Mouse (Mus musculus) thymus, postnatal 10 days (tissue): ENCODE measurements around the gene Ints1.
"Not testable (repeated sequence)": the region's sequence is repeated elsewhere in the genome, so short reads cannot be mapped to it uniquely, and the experiment has no call there.

Source experiments
- DNase-seq, 2 experiments: peaks; one replicate each; pipeline ENCODE4 v3.0.0; 2021; ENCODE audit warnings: low spot score in 2 of 2

The Ints1 gene

DNA sequence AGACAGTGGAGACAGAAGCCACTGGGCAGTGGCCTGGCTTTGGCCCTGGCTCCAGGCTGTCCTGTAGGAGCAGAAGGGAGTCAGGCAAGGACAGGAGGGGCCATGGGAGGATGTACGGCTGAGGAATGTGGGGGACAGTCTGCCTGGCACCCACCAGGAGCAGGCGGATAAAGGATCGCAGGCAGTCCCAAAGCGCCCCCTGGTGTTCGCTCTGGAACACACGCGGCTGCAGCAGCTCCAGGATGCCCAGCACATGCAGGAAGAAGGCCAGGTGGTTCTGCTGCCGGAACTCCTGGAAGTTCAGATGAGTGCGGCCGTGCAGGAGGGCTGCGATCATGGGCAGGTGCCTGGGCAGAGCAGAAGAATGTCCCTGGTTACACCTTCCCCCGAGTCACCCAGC is 20.7 kb downstream of the Ints1 start:
- DNase-seq, result peak in 1 of 2 experiments; percentile 45

DNA sequence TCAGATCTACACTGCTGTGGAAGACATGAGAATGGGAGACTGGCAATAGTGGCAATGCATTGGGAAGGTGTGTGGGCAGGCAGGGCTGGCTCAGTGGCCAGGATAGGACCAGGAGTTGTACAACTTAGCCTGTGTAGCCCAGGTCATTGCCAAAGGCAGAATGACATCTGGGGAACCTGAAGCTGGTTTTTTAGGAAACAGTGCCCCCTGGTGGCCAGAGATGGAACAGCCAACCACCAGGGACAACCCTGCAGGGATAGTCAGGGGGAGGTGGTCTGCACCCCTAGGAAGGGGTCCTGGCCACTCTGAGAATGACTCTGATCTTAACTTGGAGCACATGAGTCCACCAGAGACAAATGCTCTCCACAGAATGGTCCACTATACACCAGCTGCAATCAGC is 24.9 kb downstream of the Ints1 start:
- peak; percentile 27 to 65 for DNase-seq

DNA sequence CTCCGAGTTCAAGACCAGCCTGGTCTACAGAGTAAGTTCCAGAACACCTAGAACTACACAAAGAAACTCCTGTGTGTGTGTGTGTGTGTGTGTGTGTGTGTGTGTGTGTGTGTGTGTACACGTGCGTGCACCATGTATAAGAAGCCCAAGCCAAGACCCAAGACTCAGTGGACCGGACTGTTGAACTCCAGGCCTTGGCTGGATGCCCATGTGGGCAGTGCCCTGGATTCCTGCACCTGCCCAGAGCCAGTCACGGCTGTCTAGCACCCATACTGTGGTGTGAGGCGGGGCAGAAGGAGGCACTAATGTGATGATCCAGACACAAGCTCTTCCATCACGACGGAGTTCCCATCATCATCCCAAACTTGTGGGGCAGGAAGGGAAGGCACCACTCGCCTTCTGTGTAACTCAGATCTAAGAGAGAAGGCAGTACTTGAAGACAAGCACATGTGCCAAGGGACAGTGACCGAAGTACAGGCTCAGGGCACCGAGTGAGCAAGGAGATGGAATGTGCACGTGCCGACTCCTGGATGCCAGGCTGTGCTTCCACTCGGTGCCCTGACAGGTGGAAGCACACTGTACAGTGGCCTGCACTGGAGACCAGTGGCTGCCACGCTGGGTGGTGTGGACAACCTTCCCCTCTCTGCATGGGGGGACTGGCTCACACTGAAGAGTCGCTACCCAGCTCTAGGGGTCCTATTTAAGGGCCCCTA is 25.9 kb downstream of the Ints1 start:
- DNase-seq, result no peak

DNA sequence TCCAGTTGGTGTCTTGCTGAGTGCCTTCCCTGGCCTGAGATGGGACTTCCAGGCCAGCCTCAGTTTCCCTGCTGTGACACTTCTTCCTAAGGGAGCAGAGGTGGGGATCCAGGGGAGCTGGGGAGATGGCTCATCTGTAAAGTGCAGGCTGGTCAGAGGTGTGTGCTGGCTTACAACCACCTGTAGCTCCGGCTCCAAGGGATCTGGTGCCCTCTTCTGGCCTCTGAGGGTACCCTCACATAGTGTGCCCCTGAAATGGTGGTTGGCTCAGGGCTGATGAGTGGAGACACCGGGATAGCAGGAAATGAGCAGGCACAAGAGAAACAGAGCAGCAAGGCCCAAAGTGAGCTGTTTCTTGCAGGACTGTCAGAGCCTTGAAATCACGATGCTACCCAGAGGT is 29.7 kb downstream of the Ints1 start:
- DNase-seq, result peak; percentile 51 to 69

DNA sequence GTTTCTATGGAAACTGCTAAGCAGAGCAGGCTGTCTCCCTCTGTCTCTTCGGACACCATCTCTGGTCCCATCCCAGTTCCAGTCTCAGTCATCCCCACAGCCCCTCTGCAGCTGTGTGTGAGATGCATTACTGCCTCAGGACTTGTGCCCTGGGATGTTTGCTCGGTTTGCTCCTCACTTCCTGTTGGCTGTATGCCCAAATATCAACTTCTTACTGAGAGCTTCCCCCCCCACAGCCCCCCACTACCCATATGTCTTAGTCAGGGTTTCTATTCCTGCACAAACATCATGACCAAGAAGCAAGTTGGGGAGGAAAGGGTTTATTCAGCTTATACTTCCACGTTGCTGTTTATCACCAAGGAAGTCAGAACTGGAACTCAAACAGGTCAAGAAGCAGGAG is 32.8 kb downstream of the Ints1 start:
- not testable (repeated sequence) for DNase-seq

DNA sequence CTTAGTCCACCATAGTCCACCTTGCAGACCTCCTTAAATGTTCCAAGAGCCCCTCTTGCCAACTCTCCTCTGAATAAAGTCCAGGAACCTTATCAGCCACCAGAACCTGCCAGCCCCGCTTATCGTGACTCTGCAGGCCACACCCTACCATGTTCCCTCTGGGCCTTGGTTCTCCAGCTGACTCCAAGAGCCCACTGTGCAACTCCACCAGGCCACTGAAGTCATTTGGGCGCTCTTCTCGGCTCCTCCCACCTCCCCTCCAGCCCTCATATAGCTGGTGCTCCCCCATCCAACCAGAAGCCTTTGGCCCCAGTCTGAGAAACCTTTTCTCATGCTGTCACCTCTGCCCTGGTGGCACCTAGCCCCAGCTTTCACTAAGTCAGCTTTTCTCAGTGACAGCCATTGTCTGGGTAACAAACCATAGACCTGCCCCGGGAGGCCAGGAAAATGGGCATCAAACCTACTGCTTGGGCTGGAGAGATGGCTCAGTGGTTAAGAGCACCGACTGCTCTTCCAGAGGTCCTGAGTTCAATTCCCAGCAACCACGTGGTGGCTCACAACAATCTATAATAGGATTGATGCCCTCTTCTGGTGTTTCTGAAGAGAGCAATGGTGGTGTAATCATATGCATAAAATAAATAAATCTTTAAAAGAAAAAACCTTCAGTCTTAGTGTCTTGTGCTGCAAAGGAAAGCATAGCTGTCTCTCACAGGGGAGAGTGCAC is 36.7 kb downstream of the Ints1 start:
- DNase-seq, result no peak

DNA sequence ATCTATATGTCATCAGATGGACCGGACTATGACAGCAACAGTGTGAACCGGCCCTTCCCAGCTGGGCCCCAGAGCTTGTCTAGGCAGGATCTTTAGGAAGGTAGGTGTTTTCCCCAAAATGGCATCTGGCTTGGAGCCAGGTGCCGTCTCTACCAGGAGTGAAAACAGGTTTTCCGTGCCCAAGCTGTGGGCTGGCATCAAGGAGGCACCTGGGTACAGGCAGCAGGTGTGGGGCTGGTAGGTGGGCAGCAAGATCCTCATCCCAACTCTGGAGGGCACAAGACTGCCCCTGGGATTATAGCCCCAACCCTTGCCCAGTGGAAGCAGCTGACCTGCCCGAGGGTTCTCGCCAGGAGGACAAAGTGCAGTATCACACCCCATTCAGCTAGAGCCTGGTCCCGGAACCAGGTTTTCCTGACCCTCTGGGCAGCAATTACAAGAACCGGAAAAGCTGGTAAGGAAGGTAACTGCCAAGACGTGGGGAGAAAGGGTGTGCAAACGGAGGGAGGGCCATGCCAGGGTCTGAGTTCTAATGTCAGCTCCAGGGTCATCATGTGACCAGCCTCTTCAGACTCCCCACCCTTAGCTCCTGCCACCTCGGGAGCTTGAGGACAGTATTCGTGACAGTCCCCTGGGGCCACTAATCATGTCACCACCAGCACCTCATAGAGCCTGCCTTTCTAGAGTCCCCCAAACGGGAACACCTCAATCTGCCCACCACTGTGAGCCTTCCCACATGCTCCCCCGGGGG is 37.5 kb downstream of the Ints1 start:
- DNase-seq, result no peak

DNA sequence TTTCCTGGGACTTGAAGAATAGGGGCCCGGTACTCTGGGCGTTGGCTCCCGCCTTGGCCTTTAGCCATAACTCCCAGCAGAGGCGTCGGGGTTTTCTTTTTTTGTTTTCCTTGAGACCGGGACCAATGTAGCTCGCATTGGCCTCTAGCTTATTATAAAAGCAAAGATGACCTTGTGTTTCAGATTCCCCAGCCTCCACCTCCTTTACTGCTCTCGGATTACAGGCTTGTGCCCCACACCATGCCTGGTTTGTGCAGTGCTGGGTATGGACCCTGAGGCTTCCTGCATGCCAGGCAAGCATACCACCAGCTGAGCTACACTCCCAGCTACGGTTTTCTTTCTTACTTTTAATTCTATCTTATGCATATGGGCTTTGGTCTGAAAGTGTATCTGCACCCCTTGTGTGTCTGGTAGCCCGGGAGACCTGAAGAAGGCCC is 39.0 kb downstream of the Ints1 start:
- no peak for DNase-seq

DNA sequence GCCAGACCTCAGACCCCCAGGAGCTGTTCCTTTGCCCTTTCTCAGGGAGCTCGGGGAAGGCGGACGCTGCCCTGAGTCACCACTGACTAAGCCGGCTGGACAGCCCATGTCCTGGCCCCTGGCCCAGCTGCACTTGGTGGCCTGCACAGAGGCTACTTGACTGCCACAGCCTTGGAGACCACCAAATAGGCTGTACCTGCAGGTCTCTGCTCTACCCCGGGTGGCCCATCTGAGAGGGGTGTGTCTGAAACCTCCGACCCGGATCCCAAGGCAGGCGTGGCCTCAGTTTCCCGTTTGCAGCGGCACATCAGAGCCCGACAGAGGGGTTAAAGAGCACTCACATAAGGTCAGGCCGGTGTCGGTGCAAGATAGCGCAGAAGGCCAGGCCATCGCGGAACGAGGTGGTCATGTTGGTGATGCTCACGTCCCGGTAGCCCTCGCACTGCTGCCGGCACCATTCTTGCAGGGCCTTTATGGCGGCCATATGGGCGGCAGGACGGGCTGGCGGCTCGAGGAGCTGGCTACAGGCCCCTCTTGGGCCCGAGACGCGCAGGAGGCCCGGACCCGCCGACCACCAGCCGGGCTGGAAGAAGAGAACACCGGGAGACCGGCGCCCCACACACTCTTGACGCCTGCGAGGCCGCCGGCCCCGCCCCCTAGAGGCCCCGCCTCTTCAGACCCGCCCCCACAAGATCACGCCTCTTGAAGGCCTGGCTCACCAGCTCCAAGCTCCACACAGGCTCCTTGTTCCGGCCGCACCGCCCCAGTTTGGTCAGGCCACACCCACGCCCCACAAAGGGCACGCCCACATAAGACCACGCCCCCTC is 39.6 kb downstream of the Ints1 start, which contains the start of gene Micall2:
Micall2 (minus strand) TSS at position 660 of the 827 bp plus-strand sequence.
- peak; percentile 88 for DNase-seq

DNA sequence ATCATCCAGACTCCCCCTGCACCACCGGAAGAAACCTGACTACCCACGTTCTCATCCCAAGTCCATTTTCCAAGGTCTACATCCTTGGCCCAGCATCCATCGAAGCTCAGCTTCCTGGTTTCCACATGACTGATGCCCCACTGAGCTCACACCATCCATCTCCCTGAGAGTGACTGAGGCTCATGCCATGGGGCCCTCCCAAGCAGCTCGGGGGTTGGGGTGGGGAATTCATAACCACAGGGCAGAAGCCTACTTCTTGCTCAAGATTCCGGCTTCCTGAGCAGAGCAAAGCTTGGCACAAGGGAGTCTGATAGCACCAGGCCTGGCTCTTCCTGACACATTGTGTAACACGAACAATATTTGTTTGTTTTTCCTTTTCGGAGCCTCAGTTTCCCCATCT is 40.7 kb downstream of the Ints1 start:
- no peak for DNase-seq

DNA sequence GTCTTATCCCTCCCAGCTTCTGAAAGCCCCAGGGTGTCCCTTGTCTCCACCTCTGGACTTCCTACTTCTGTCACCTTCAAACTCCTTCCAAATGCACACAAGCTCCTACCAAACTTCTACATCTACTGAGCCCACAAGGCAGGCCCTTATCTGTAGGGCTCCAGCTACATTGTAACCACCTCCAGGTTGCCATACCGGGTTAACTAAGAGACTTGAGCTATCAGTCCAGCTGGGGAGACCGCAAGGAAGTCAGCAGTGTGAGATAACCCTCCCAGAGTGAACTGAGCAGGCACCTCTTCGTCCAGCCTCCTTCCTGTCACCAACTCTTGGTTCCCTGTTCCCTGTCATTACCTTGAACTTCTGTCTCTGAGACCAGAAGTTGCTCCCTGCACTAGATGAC is 41.5 kb downstream of the Ints1 start:
- DNase-seq, result no peak

DNA sequence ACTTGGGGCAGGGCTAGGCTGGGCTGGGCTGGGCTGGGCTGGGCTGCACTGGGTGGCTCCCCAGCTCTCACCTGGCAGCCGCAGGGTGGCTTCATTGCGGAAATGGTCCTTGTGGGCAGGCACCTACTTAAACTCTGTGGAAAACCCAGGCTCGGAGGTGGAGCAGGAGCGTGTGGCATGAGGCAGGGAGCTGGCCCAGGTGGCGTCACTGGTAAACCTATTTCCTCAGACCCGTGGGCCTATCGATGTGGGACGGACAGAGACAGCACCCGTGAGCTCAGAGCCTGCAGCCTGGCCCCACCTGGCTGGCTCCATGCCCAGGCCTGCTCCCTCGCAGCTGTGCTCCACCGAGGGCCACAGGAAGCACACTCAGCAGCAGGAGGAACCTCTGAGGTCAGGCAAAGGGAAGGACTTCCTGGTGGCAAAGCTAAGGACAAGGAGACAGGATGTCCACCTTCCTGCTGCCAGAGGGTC is 42.8 kb downstream of the Ints1 start:
- DNase-seq, result peak; percentile 29 to 33

DNA sequence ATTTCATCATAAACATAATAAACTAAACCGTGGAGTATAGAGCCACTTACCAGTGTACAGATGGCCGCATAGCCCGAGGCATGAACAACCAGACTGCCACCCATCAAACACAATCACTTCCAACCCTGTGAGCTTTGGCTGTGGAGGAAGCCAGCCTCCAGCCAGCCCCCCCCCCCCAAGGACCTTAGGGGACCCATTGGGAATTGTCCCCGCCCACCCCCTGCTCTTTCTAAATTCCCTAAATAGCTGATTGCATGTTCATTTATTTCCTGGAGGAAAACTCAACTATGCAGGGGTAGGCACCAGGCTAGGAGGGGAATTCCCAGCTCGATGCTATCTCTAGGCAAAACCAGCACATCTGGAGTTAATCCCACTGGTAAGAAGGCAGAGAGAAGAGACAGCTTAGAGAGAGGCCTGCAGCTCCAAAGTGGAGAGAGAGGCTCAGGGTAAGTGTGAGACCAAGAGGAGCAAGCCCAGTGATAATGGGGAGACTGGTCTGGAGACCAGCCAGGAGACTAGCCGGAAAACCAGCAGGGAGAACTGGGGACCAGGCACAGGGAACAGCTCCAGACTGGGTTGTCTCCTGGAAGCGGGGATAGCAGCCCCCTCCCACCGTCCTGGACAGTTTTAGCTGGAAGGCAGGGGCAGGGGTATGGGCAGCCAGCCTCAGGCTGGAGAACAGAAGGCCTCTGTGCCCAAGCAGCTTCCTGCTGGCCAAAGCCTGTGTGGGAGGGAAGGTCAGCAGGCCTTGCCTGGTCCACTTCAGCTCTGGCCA is 44.6 kb downstream of the Ints1 start:
- no peak for DNase-seq

DNA sequence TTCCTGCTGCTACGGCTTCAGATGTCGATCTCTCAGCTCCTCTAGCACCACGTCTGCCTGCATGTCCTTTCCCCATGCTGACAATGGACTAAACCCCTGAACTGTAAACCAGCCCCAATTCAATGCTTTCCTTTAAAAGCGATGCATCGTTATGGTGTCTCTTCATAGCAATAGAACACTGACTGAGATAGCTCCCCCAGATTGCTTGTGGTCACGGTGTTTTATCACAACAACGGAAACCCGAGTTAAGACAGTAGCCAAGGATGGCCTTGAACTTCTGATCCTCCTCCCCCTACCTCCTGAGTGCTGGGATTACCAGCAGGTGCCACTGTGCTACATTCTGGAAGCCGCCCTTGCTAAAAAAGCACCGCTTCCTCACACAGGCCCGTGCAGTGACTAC is 48.2 kb downstream of the Ints1 start:
- no peak for DNase-seq

DNA sequence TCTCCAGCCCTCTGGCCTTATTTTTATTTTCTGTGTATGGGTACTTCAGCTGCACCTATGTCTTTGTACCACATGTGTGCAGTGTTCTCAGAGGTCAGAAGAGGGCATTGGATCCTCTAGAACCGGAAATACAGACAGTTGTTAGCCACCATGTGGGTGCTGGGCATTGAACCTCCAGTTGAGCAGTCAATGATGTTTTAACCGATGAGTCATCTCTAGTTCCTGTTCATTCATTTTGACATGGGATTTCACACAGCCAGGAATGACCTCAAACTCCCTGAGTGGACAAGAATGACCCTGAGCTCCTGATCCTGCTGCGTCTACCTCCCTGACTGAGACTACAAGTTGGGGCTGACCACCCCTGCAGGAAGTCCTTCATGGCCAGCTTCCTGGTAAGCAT is 49.3 kb downstream of the Ints1 start:
- DNase-seq, result no peak

DNA sequence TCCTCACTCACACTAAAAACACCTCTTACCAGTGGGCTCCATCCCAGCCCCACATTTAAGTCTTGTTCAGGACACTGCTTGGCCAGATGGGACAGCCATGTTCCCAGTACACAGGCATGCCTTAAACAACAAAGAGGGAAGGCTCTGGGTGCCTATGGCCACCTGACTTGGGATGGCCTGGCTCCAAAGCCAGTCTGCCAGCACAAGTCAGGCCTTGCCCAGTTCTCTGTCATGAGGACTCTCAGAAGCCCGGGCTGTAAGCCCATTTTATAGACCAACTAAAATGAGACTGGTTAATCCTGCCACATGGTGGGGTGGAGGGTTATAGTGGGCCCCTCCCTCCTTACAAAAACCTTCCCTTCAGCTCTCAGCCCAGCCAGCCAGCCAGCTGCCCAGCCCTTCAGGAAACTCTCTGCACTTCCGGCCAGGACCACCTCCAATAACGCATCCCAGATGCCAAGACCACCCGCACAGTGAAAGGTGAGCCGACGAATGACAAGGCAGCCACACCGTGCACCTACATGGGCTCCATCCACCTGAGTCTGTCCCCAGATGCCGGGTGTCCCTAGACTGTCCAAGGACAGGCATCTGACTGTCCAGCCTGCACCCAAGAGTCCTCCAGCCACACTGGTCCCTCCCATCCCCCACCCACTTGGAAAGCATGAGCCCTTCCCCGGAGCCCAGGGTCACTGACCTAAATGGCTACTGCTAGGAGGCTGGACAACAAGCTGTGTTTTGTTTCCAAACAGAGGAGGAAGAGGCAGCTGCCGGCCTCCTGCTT is 50.9 kb downstream of the Ints1 start:
- no peak for DNase-seq

DNA sequence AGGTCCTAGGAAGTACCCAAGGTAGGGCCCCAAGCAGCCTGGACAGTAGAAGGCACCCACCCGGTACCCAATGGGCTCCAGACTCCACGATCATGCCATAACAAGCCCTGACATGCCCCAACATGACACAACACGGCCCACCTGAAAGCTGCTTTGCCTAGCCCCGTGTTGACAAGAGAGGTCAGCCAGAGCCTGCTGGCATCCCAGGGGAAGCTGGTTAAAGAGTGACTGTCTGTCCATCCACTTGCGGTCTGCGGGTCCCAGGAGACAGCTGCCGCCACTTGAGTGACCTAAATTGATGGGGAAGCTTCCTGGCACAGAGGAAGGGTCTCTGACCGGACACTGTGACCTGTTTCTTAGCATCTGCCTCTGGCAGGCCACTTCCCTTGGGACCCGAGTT is 52.4 kb downstream of the Ints1 start:
- DNase-seq, result no peak

DNA sequence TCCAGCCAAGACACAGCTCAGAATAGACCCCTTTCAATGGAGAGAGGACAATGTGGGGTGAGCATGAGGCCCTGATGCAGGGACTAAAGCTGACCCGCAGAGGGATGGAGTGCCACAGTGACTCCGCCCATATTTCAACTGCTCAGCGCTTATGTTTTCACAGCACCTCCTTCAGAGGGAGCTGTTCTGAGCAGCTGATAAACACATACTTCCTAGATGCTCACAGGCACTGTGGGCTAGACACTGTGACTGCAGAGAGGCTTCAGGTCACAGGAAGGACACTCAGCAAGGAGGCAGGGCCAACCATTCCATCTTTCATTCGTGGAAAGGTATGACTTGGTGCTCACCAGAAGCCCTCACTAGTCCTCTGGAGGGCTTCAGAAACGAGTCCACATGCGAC is 52.8 kb downstream of the Ints1 start:
- DNase-seq, result no peak

DNA sequence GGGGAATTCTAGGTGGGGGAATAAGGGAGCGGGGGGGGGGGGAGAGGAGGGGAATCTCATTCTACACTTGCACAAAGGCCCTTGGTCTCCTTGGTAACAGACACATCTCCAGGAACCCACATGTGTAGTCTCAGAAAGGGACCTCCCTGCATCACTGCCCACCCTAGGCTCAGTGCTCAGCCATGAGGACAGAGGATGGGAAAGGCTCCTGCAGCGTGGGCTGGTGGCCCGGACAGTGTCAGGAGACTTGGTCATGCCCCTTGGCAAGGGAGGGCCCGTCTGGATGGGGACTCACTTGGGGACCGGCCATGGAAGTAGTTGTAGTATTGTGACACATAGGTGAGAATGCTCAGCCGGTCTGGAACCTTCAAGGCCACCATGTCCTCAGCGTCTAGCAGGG is 56.5 kb downstream of the Ints1 start:
- no peak for DNase-seq

DNA sequence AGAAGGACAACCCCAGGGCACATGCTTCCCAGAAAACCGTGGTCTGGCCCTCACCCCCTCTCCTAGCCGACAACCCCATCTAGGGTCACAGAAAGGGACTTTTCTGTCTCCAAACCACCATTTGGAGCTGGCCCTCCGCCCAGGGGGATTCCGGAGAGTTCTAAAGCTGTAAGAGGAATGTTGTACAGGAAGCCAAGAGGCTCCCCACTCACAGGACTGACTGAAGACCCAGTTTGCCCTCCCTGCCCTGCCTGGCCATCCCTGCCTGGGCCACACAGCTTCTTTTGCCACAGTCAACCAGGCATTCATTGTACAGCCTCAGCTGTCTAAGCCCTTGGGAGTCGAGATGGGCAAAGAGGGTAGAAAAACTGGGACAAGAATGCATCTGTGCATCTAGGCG is 56.9 kb downstream of the Ints1 start:
- DNase-seq, result no peak
